ENCODE assay signal across 8 mouse cellular contexts in the genomic region with DNA sequence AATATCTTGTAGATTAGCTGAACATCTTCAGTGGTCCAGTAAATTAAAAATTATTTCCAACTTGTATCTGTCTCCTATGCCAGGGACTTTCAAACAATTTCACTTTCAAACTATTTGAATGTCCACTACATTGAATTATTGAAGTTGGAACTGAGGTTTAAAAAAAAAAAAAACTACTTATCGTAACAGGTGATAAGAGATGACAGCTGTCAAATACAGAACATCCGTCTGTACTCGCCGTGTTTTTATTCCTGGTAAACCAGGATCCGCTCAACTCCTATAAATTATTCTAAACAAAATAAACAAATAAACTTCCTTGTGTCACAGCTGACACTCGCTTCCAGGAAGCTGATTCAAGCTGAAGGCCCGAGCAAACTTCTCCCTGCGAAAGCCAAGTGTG. TPM values are rescaled to one million over a fixed set of nuclear protein-coding genes. Genes with fewer than 3 reads are reported as not detected.
DNase-seq lines count a peak whose midpoint lies in the region; ATAC-seq and TF ChIP-seq lines count a peak whose summit lies in the region.

No protein-coding gene starts in this region.

- no peak for TF ChIP-seq CTCF in G1E (IDR thresholded peaks at IDR 0.05; ENCODE audit: low read depth, low read length)
- no peak for TF ChIP-seq CTCF in forebrain, postnatal 0 days (IDR thresholded peaks at IDR 0.05; ENCODE audit: low read depth)

- DNase-seq in heart, adult 8-10 months (ENCODE audit: low spot score): no peak
- no peak for DNase-seq in G1E (ENCODE audit: low spot score)
- no peak for DNase-seq in forebrain, postnatal 0 days
- DNase-seq in testis, postnatal 10 days (ENCODE audit: low spot score): no peak
- DNase-seq in adrenal gland, postnatal 14 days: no peak
- no peak for DNase-seq in ovary, postnatal 10 days (ENCODE audit: low spot score)

- ATAC-seq in heart, embryonic 15.5 days (replicated peaks; ENCODE audit: insufficient number of reproducible peaks, insufficient read depth, low FRiP score, low read depth): no peak
- ATAC-seq in G1E (ENCODE audit: extremely low read depth, insufficient number of reproducible peaks, low FRiP score, poor library complexity, severe bottlenecking): no peak
- ATAC-seq in forebrain, postnatal 0 days: no peak

- WGBS in heart, embryonic 15.5 days: 2% methylated on average over 8 of the region's 8 CpGs
- WGBS in forebrain, postnatal 0 days: 12% methylated on average over 8 of the region's 8 CpGs
- WGBS in macrophage (ENCODE audit: missing documents): 0% methylated on average over 8 of the region's 8 CpGs

- H3K4me1 ChIP-seq in heart, embryonic 15.5 days (replicated peaks): peaks cover 20% of the 10 kb centered on the region
- peaks cover 24% of the 10 kb centered on the region for H3K4me1 ChIP-seq in G1E (ENCODE audit: insufficient read depth, low read depth, low read length)
- 0 out of 2 replicates have a peak, but pooled peaks cover 5% of the 10 kb centered on the region for H3K4me1 ChIP-seq in forebrain, postnatal 0 days (ENCODE audit: insufficient read depth)

- peak overlapping the region; percentile 84 for H3K9ac ChIP-seq in heart, embryonic 15.5 days
- H3K9ac ChIP-seq in forebrain, postnatal 0 days: peak overlapping the region; percentile 59

- no peaks in the 10 kb centered on the region for H3K27me3 ChIP-seq in heart, embryonic 15.5 days
- H3K27me3 ChIP-seq in G1E (ENCODE audit: insufficient read depth, low read length): 0 out of 2 replicates have a peak, but pooled peaks cover under 1% of the 10 kb centered on the region
- H3K27me3 ChIP-seq in forebrain, postnatal 0 days (ENCODE audit: insufficient read depth, low read length): no peaks in the 10 kb centered on the region

- no peaks in the 10 kb centered on the region for H3K36me3 ChIP-seq in heart, embryonic 15.5 days
- peaks cover 35% of the 10 kb centered on the region for H3K36me3 ChIP-seq in G1E (replicated peaks)
- no peaks in the 10 kb centered on the region for H3K36me3 ChIP-seq in forebrain, postnatal 0 days (ENCODE audit: insufficient read depth)
- H3K36me3 ChIP-seq in macrophage (ENCODE audit: inconsistent target): no peaks in the 10 kb centered on the region

- H3K4me3 ChIP-seq in heart, embryonic 15.5 days: peak overlapping the region; percentile 100
- H3K4me3 ChIP-seq in G1E (ENCODE audit: low read depth, low read length) (peak overlapping the region; percentile 94), macrophage (ENCODE audit: inconsistent target) (peak overlapping the region; percentile 68)
- peak overlapping the region; percentile 60 for H3K4me3 ChIP-seq in forebrain, postnatal 0 days (ENCODE audit: low read depth, low read length)

- peaks cover 53% of the 10 kb centered on the region for H3K79me2 ChIP-seq in macrophage (ENCODE audit: inconsistent target)

- H3K9me3 ChIP-seq in heart, embryonic 15.5 days (replicated peaks): no peaks in the 10 kb centered on the region
- no peaks in the 10 kb centered on the region for H3K9me3 ChIP-seq in G1E (replicated peaks)
- no peaks in the 10 kb centered on the region for H3K9me3 ChIP-seq in forebrain, postnatal 0 days (ENCODE audit: low read length)

- peak overlapping the region; percentile 89 for H3K27ac ChIP-seq in heart, embryonic 15.5 days
- no peak overlapping the region for H3K27ac ChIP-seq in forebrain, postnatal 0 days (ENCODE audit: low read depth, low read length)
- peak overlapping the region; percentile 42 for H3K27ac ChIP-seq in macrophage

- H3K4me2 ChIP-seq in heart, embryonic 15.5 days: peak overlapping the region; percentile 78
- peak overlapping the region; percentile 58 for H3K4me2 ChIP-seq in forebrain, postnatal 0 days (ENCODE audit: low read depth)

RNA-seq across cellular contexts. Expression of a gene that starts 0.7 kb away (rescaled TPM):
- polyA plus RNA-seq in heart, embryonic 15.5 days (2015; fragmentation: Nextera tagmentation; extraction: Ambion mirVana): 51.4 and 58.2 TPM in 2 replicates
- total RNA-seq in heart, adult 8-10 months (2022): 10 to 100 TPM; 28.2 to 40.0 (median 37.1) TPM
- total RNA-seq in G1E (2014; fragmentation: Nextera tagmentation): 109 and 133 TPM in 2 replicates
- total RNA-seq in G1E (2017): 98.5 and 111 TPM in 2 replicates
- 10.4 and 33.4 TPM in 2 replicates for polyA plus RNA-seq in G1E (2012)
- 17.7 and 37.9 TPM in 2 replicates for total RNA-seq in forebrain, postnatal 0 days (2014; rRNA removed)
- polyA plus RNA-seq in forebrain, postnatal 0 days (2015; fragmentation: Nextera tagmentation; extraction: Ambion mirVana): 25.2 and 27.8 TPM in 2 replicates
- 100 to 1,000 TPM in 6 of 26 experiments, 10 to 100 TPM in 17, 1 to 10 TPM in 3; 6.5 to 131 (median 79.0) TPM for total RNA-seq in macrophage (2018; cell fraction: chromatin; rRNA removed)
- total RNA-seq in macrophage (2018; cell fraction: cytosol; rRNA removed): 10 to 100 TPM; 28.2 to 54.8 (median 46.1) TPM
- 10 to 100 TPM; 11.7 to 71.8 (median 45.5) TPM for total RNA-seq in macrophage (2018; cell fraction: nucleus; rRNA removed)
- 28.4 to 36.3 TPM (median 35.4 TPM) in 3 replicates for polyA plus RNA-seq in macrophage (2018)
- 59.4 and 60.3 TPM in 2 replicates for total RNA-seq in adrenal gland, postnatal 14 days (2021)

RNA-seq across cellular contexts. Expression of a gene that starts 13.3 kb away (rescaled TPM):
- 0.06 TPM in 1 of 2 replicates, not detected in the other for polyA plus RNA-seq in heart, embryonic 15.5 days (2015; fragmentation: Nextera tagmentation; extraction: Ambion mirVana)
- under 1 TPM in 1 of 4 experiments, not detected in 3; 0.20 TPM for total RNA-seq in heart, adult 8-10 months (2022)
- total RNA-seq in G1E (2014; fragmentation: Nextera tagmentation) (not detected in 2 replicates), G1E (2017) (0.05 and 0.17 TPM in 2 replicates)
- polyA plus RNA-seq in G1E (2012) (not detected in 2 replicates), macrophage (2018) (not detected in 3 replicates)
- 0.08 and 0.29 TPM in 2 replicates for total RNA-seq in forebrain, postnatal 0 days (2014; rRNA removed)
- 0.05 TPM in 1 of 2 replicates, not detected in the other for polyA plus RNA-seq in forebrain, postnatal 0 days (2015; fragmentation: Nextera tagmentation; extraction: Ambion mirVana)
- not detected for total RNA-seq in macrophage (2018; cell fraction: chromatin; rRNA removed)
- total RNA-seq in macrophage (2018; cell fraction: cytosol; rRNA removed): not detected
- not detected for total RNA-seq in macrophage (2018; cell fraction: nucleus; rRNA removed)
- 11.4 and 12.9 TPM in 2 replicates for total RNA-seq in adrenal gland, postnatal 14 days (2021)

RNA-seq across cellular contexts. Expression of a gene that starts 56.5 kb away (rescaled TPM):
- polyA plus RNA-seq in heart, embryonic 15.5 days (2015; fragmentation: Nextera tagmentation; extraction: Ambion mirVana): 539 and 574 TPM in 2 replicates
- total RNA-seq in heart, adult 8-10 months (2022): 100 to 1,000 TPM; 607 to 701 (median 666) TPM
- 1,060 and 1,117 TPM in 2 replicates for total RNA-seq in G1E (2014; fragmentation: Nextera tagmentation)
- total RNA-seq in G1E (2017): 2,141 and 2,380 TPM in 2 replicates
- 47.5 and 54.1 TPM in 2 replicates for polyA plus RNA-seq in G1E (2012)
- 1,175 and 1,405 TPM in 2 replicates for total RNA-seq in forebrain, postnatal 0 days (2014; rRNA removed)
- polyA plus RNA-seq in forebrain, postnatal 0 days (2015; fragmentation: Nextera tagmentation; extraction: Ambion mirVana): 694 and 787 TPM in 2 replicates
- 100 to 1,000 TPM in 24 of 26 experiments, 10 to 100 TPM in 2; 67.9 to 295 (median 149) TPM for total RNA-seq in macrophage (2018; cell fraction: chromatin; rRNA removed)
- 1,000 to 10,000 TPM in 8 of 26 experiments, 100 to 1,000 TPM in 18; 591 to 1,238 (median 829) TPM for total RNA-seq in macrophage (2018; cell fraction: cytosol; rRNA removed)
- total RNA-seq in macrophage (2018; cell fraction: nucleus; rRNA removed): 100 to 1,000 TPM; 149 to 282 (median 185) TPM
- polyA plus RNA-seq in macrophage (2018): 415 to 1,286 TPM (median 1,137 TPM) in 3 replicates
- total RNA-seq in adrenal gland, postnatal 14 days (2021): 867 and 1,107 TPM in 2 replicates

RNA-seq across cellular contexts. Expression of a gene that starts 56.5 kb away (rescaled TPM):
- polyA plus RNA-seq in heart, embryonic 15.5 days (2015; fragmentation: Nextera tagmentation; extraction: Ambion mirVana): 54.4 and 55.3 TPM in 2 replicates
- total RNA-seq in heart, adult 8-10 months (2022): 10 to 100 TPM; 48.0 to 56.8 (median 54.2) TPM
- total RNA-seq in G1E (2014; fragmentation: Nextera tagmentation) (53.3 and 60.7 TPM in 2 replicates), G1E (2017) (40.3 and 53.1 TPM in 2 replicates)
- polyA plus RNA-seq in G1E (2012) (5.4 and 10.8 TPM in 2 replicates), macrophage (2018) (20.7 to 35.1 TPM (median 21.1 TPM) in 3 replicates)
- 35.6 and 41.5 TPM in 2 replicates for total RNA-seq in forebrain, postnatal 0 days (2014; rRNA removed)
- 66.4 and 66.5 TPM in 2 replicates for polyA plus RNA-seq in forebrain, postnatal 0 days (2015; fragmentation: Nextera tagmentation; extraction: Ambion mirVana)
- total RNA-seq in macrophage (2018; cell fraction: chromatin; rRNA removed): 10 to 100 TPM in 23 of 26 experiments, 1 to 10 TPM in 3; 8.1 to 65.0 (median 31.3) TPM
- 10 to 100 TPM in 25 of 26 experiments, 1 to 10 TPM in 1; 9.7 to 25.0 (median 19.8) TPM for total RNA-seq in macrophage (2018; cell fraction: cytosol; rRNA removed)
- total RNA-seq in macrophage (2018; cell fraction: nucleus; rRNA removed): 10 to 100 TPM in 24 of 26 experiments, 1 to 10 TPM in 2; 8.0 to 46.6 (median 19.2) TPM
- total RNA-seq in adrenal gland, postnatal 14 days (2021): 55.1 and 62.9 TPM in 2 replicates
